Mouse (Mus musculus): ENCODE results near the gene Tsen15.
"Not testable (repeated sequence)": the region's sequence is repeated elsewhere in the genome, so short reads cannot be mapped to it uniquely, and the experiment has no call there.

Gene Tsen15

DNA sequence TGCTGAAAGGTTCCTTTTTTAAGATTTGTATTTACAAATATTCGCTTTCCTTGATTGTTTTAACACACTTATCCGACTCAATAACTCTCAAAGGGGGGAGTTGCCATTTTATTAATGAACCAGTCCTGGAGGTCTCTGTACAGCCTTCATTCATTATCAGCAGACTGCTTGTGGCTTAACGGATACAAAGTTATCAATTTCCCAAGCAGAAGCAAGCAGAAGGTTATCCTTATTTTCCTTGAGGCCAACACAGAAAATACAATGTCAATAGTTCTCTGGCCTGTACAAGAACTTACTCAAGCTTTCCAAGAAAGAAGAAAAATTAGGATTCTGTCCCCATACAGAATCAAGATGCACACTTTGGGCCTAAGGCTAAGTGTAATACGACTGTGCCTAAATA, 795 bp downstream of the Tsen15 start:
- not testable (repeated sequence) for DNase-seq (ENCODE audit: low spot score in 2 of 2)

DNA sequence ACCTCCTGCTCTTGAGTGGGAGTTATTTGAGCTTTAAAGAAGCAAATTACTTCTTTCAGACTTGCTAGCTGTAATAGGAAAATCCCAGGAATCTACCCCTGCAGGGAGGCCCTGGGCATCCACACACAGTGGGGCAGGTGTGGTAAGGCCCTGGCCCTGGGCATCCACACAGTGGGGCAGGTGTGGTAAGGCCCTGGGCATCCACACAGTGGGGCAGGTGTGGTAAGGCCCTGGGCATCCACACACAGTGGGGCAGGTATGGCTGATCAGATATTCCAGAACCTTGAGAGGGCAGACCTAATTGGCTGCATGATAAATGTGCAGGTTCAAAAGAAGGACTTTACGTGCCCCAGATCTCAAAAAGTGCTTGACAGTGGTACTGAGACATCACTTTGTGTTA, 1.9 kb downstream of the Tsen15 start:
- DNase-seq (ENCODE audit: low spot score in 2 of 2): no peak

DNA sequence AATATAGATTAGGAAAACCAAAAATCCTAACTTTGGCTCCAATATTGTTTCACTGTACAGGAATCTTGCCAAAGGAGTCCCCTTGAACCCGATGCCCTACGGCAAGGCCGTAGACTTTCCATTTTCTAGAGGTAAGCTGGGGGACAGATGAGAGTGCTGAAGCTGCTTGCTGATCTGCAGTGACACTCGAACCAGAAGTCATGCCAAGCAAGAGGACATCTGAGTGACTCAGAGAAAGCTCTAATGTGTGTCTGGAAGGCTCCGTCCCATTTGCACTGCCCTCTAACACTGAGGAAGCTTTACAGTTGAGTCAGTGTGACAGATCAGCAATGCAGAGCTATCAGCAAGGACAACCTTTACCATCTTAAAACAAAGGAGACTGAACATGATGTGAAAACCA, 8.2 kb downstream of the Tsen15 start:
- no peak for DNase-seq (ENCODE audit: low spot score in 2 of 2)

DNA sequence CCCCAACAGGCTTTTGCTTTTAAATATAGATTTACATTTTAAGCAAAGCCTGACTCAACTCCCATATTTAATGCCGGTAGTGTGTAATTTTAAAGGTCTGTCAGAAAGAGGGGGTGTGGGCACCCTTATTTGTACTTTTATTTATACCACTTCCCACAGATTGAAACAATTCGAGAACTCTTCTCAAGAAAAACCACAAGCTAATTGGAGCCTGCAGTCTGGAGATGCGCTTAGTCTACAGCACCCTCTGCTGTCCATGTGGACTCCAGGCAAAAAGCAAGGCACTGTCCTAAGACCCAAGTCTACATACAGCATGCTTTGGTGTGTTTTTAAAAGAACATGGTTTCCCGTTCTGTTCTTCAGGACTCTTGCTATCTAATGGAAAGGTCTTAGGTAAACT, 17.3 kb downstream of the Tsen15 start:
- DNase-seq (ENCODE audit: low spot score in 2 of 2): peak in 1 of 2 experiments; percentile 4

DNA sequence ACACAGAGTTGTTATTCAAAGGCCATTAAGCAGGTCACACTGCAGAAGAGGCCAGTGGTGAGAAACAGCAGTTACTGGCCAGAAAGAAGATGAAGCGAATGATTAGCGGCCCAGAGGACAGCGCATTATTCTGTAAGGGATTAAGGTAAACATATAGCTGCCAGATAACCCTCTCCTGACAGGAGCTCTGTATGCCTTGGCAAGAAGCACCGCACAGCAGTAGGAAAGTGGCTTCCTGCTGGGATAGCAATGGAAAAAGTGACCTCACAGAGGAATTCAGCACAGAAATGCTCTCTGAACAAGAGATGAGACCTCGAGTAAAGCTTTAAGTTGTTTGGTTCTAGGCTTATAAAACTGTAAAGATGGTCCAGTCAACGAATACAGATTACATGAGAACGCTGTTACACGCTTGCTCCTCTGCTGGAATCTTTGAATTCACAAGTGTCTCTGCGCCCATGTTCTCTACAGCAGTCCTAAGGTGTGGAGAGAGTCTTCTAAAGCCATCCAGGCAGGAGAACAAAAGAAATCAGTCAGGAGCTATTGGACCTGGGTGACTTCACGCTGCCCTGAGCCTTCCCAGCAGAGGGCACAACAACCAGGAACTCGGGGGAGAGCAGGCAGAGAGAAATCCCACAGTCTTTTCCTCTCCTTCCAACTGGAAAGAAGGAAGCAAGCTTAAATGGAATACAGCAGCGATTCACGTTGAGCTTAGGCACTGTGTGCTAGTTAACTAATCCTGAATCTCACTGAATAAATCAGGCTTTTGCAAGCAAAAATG, 18.0 kb downstream of the Tsen15 start:
- no peak for DNase-seq (ENCODE audit: low spot score in 2 of 2)

DNA sequence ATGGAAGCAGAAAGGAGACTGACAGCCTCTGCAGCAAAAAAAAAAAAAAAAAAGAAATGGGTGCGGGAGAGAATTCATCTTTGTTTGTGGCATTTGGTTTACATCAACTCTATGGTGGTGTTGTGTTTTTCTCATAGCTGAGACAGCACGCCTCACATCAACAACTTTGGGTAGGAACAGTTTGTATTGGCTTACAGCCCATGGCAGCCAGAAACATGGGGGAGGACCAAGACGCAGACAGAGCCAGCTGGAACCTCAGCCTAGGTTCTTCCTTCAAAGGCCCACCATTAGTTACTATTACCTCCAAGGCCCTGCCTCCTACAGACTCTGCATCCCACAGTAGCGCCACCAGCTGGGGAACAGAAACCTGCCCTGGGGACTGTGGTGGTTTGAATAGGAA, 29.8 kb downstream of the Tsen15 start:
- no peak for DNase-seq (ENCODE audit: low spot score in 2 of 2)

DNA sequence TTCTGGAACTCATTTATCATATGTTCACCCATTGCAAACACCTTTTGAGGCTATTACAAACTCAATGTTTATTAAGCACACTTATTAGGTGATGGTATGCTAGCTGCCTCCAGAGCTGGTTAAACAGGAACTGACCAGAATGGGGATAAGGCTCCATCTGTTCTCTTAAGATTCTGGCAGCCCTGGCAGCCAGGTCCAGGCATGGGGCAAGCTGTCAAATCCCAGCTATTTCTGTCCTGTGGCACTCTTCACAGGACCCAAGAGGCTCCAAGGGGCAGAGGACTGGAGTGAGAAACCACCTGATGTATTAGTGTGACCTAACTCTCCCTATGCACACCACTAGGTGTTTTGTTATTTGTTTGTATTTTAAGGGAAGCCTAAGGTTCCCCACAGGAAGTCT, 38.5 kb downstream of the Tsen15 start:
- DNase-seq (ENCODE audit: low spot score in 2 of 2): no peak

DNA sequence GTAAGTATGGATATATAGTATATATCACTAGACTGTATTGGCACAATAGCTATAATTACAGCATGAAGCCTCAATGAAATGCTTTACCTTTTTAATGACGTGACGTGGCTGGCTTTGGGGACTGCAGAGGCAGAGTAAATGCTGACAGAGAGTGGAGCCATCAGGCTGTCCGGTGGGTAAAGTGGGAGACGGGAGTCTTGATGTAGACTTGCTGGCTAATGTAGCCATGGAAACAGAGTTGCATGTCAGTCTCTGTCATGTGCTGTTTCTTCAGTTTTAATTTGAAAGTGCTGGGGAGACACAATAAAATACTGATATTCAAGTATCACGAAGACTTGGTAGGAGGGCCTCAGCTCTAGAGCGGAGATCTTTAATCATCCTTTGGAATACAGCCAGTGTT, 62.5 kb downstream of the Tsen15 start:
- DNase-seq (ENCODE audit: low spot score in 2 of 2): no peak
